Mouse (Mus musculus): ENCODE data around the gene Scarf2. TPM values are rescaled to one million over a fixed set of nuclear protein-coding genes. Genes with fewer than 3 reads are reported as not detected.

Scarf2 gene
- total RNA-seq, 2 experiments from 2014 or later: 2.8 to 5.9 TPM

GRCm38 (mm10) chr16:17853263-17853662 is 56.2 kb downstream of the Scarf2 start:
- no peak overlapping the region for H3K4me3 ChIP-seq
- H3K27ac ChIP-seq: no peak overlapping the region
- intact Hi-C loops (cut with DNase I): no loop called here
- TF ChIP-seq CTCF (IDR thresholded peaks at IDR 0.05): no peak
- no peak for DNase-seq (ENCODE audit: extremely low spot score in 1 of 2, low spot score in 2 of 2)

GRCm38 (mm10) chr16:17857157-17857556 is 60.1 kb downstream of the Scarf2 start:
- no peak for DNase-seq (ENCODE audit: extremely low spot score in 1 of 2, low spot score in 2 of 2)
- TF ChIP-seq CTCF (IDR thresholded peaks at IDR 0.05): no peak
- intact Hi-C loops (cut with DNase I): no loop called here
- Histone ChIP-seq H3K4me3 (no peak overlapping the region), H3K27ac (no peak overlapping the region)

Other genes with a start within 250 kb of the Scarf2 start
- gene Lrrc74b, start 236.0 kb upstream of the Scarf2 start, total RNA-seq (2021): 1 to 10 TPM in 1 of 2 experiments, under 1 TPM in 1; 0.68 to 1.1 TPM
- gene P2rx6, start 235.4 kb upstream of the Scarf2 start, total RNA-seq (2021): 1 to 10 TPM in 1 of 2 experiments, under 1 TPM in 1; 0.68 to 1.0 TPM
- gene Slc7a4, start 214.1 kb upstream of the Scarf2 start, total RNA-seq (2021): 10 to 100 TPM; 82.7 to 83.0 TPM
- gene Smpd4, start 177.9 kb upstream of the Scarf2 start, total RNA-seq (2021): 10 to 100 TPM; 73.7 to 82.8 TPM
- 10 to 100 TPM; 22.9 to 26.2 TPM for gene Ccdc74a, start 150.8 kb upstream of the Scarf2 start, total RNA-seq (2021)
- gene Med15, start 64.4 kb upstream of the Scarf2 start, total RNA-seq (2021): 10 to 100 TPM; 76.9 to 83.4 TPM
- 10 to 100 TPM; 84.9 to 86.0 TPM for gene Klhl22, start 37.7 kb upstream of the Scarf2 start, total RNA-seq (2021)
- 1 to 10 TPM; 3.4 to 4.1 TPM for gene B830017H08Rik, start 35.8 kb downstream of the Scarf2 start, total RNA-seq (2021)
- 10 to 100 TPM; 12.2 to 16.4 TPM for gene Car15, start 41.1 kb downstream of the Scarf2 start, total RNA-seq (2021)
- 1 to 10 TPM; 2.3 to 3.2 TPM for gene Gm20518, start 94.4 kb downstream of the Scarf2 start, total RNA-seq (2021)
- gene Tssk1, start 96.9 kb downstream of the Scarf2 start, total RNA-seq (2021): not detected
- gene Dgcr2, start 101.3 kb downstream of the Scarf2 start, total RNA-seq (2021): 10 to 100 TPM; 93.2 to 99.7 TPM
- gene Tssk2, start 101.4 kb downstream of the Scarf2 start, total RNA-seq (2021): not detected
- 10 to 100 TPM; 27.8 to 31.8 TPM for gene Ess2, start 114.1 kb downstream of the Scarf2 start, total RNA-seq (2021)
- gene Gsc2, start 117.8 kb downstream of the Scarf2 start, total RNA-seq (2021): not detected
- gene Slc25a1, start 130.9 kb downstream of the Scarf2 start, total RNA-seq (2021): 10 to 100 TPM; 39.2 to 43.9 TPM
- not detected for gene Vpreb2, start 183.1 kb downstream of the Scarf2 start, total RNA-seq (2021)

All from left cerebral cortex, adult 2 months (tissue).